Mouse (Mus musculus) right cerebral cortex, postnatal 10 days (tissue): Measurements from ENCODE around the gene Ggt6.

Source experiments
- DNase-seq, 2 experiments: peaks; one replicate each; pipeline ENCODE4 v3.0.0; 2021; ENCODE audit warnings: low spot score in 2 of 2

The Ggt6 gene

GRCm38 (mm10) chr11:72434963-72435693 is at the start of gene Ggt6:
TSS of gene Ggt6 (plus strand) at chr11:72435526.
- no peak for DNase-seq

- DNase-seq, result no peak
Observed at GRCm38 (mm10) chr11:72388113-72388529, 47.2 kb upstream of the Ggt6 start.

GRCm38 (mm10) chr11:72389407-72390142 is 45.8 kb upstream of the Ggt6 start:
- DNase-seq, result no peak

GRCm38 (mm10) chr11:72391181-72391580 is 44.1 kb upstream of the Ggt6 start:
- no peak for DNase-seq

GRCm38 (mm10) chr11:72393243-72393642 is 42.1 kb upstream of the Ggt6 start:
- no peak for DNase-seq

- DNase-seq, result peak in 1 of 2 experiments; percentile 34
Observed at GRCm38 (mm10) chr11:72393669-72394068, 41.7 kb upstream of the Ggt6 start.

GRCm38 (mm10) chr11:72394694-72395093 is 40.6 kb upstream of the Ggt6 start:
- DNase-seq, result no peak

GRCm38 (mm10) chr11:72395652-72396051 is 39.7 kb upstream of the Ggt6 start:
- DNase-seq, result no peak

GRCm38 (mm10) chr11:72396621-72397020 is 38.7 kb upstream of the Ggt6 start:
- DNase-seq, result no peak

GRCm38 (mm10) chr11:72397072-72397471 is 38.3 kb upstream of the Ggt6 start:
- no peak for DNase-seq

- DNase-seq, result no peak
Observed at GRCm38 (mm10) chr11:72397811-72398525, 37.4 kb upstream of the Ggt6 start.

GRCm38 (mm10) chr11:72401068-72401467 is 34.3 kb upstream of the Ggt6 start:
- DNase-seq, result no peak

- DNase-seq, result no peak
Observed at GRCm38 (mm10) chr11:72402017-72402416, 33.3 kb upstream of the Ggt6 start.

GRCm38 (mm10) chr11:72402969-72403368 is 32.4 kb upstream of the Ggt6 start:
- DNase-seq, result no peak

- DNase-seq, result no peak
Observed at GRCm38 (mm10) chr11:72405532-72405931, 29.8 kb upstream of the Ggt6 start.

- no peak for DNase-seq
Observed at GRCm38 (mm10) chr11:72406079-72406675, 29.1 kb upstream of the Ggt6 start.

GRCm38 (mm10) chr11:72407081-72407480 is 28.2 kb upstream of the Ggt6 start:
- no peak for DNase-seq

- DNase-seq, result no peak
Observed at GRCm38 (mm10) chr11:72407574-72407973, 27.8 kb upstream of the Ggt6 start.

- no peak for DNase-seq
Observed at GRCm38 (mm10) chr11:72408451-72409170, 26.7 kb upstream of the Ggt6 start.

GRCm38 (mm10) chr11:72409649-72410385 is 25.5 kb upstream of the Ggt6 start:
- DNase-seq, result no peak
